Comparison of ENCODE assay signal across 20 mouse cellular contexts in genomic region chrX:143520195-143520594, GRCm38 (mm10). TPM values are rescaled to one million over a fixed set of nuclear protein-coding genes. Genes with fewer than 3 reads are reported as not detected.
DNase-seq lines count a peak whose midpoint lies in the region; ATAC-seq lines count a peak whose summit lies in the region.
"Had no signal": no experiment of that assay in that cellular context is flagged by ENCODE, and none has a peak within 500 bp of the region (broad histone marks: within the 10 kb centered on the region; RNA-seq: fewer than 3 reads in every experiment).

No protein-coding gene starts in this region.

- no peaks in the 10 kb centered on the region for H3K9me3 ChIP-seq in forebrain, embryonic 14.5 days (replicated peaks; ENCODE audit: control insufficient read depth, low read length)
- H3K9me3 ChIP-seq in midbrain, embryonic 15.5 days, result no peaks in the 10 kb centered on the region
- H3K9me3 ChIP-seq: embryonic facial prominence, embryonic 12.5 days; heart, embryonic 10.5 days; megakaryocyte, embryonic 14.5 days; neural tube, embryonic 12.5 days; stomach, embryonic 15.5 days had no signal

- peak; percentile 57; the same call in 1 of the 2 replicates for ATAC-seq in frontal cortex, adult (ENCODE audit: low TSS enrichment)
- peak; percentile 35; the same call in 1 of the 2 replicates for ATAC-seq in forebrain, embryonic 14.5 days
- ATAC-seq in midbrain, embryonic 15.5 days (replicated peaks), result peak; percentile 66
- ATAC-seq: intestine, embryonic 16.5 days; Patski had no signal

- intact Hi-C loops in heart, postnatal 25 days (cut with DNase I), result no loop called here

- DNase-seq in frontal cortex, postnatal 36 days (ENCODE audit: low spot score in 2 of 2), result no peak
- DNase-seq in 3134 (ENCODE audit: extremely low read depth, insufficient read length, low spot score), result peak; percentile 17
- peak; percentile 20 for DNase-seq in forebrain, embryonic 14.5 days (ENCODE audit: low spot score)
- DNase-seq in natural killer cell, adult 2 months (ENCODE audit: low spot score in 2 of 2), result no peak
- DNase-seq in heart, postnatal 25 days (ENCODE audit: low spot score), result no peak
- DNase-seq in layer of hippocampus, postnatal 10 days (ENCODE audit: low spot score in 2 of 2), result no peak
- DNase-seq: gastrocnemius, postnatal 25 days; heart, postnatal 14 days; lung, embryonic 14.5 days; spleen, adult 18-20 months had no signal

- H3K9ac ChIP-seq in forebrain, embryonic 14.5 days (ENCODE audit: low read length), result no peak overlapping the region
- H3K9ac ChIP-seq in midbrain, embryonic 15.5 days, result no peak overlapping the region
- H3K9ac ChIP-seq: embryonic facial prominence, embryonic 12.5 days; lung, embryonic 14.5 days; neural tube, embryonic 12.5 days; stomach, embryonic 15.5 days had no signal

- H3K27ac ChIP-seq in forebrain, embryonic 14.5 days (ENCODE audit: low read depth, low read length), result no peak overlapping the region
- 0 out of 2 replicates have a peak overlapping the region, but pooled peaks have one; percentile 15 for H3K27ac ChIP-seq in midbrain, embryonic 15.5 days
- H3K27ac ChIP-seq: embryonic facial prominence, embryonic 12.5 days; heart, embryonic 10.5 days; neural tube, embryonic 12.5 days; stomach, embryonic 15.5 days had no signal

- H3K4me3 ChIP-seq in forebrain, embryonic 14.5 days (ENCODE audit: low read depth, low read length), result 0 out of 2 replicates have a peak overlapping the region, but pooled peaks have one; percentile 37
- H3K4me3 ChIP-seq in midbrain, embryonic 15.5 days, result no peak overlapping the region
- H3K4me3 ChIP-seq: embryonic facial prominence, embryonic 12.5 days; heart, embryonic 10.5 days; megakaryocyte, embryonic 14.5 days; neural tube, embryonic 12.5 days; stomach, embryonic 15.5 days had no signal

- H3K4me1 ChIP-seq in forebrain, embryonic 14.5 days (ENCODE audit: control insufficient read depth, insufficient read depth, low read length), result peaks cover 2% of the 10 kb centered on the region; the same call in 1 of the 2 replicates
- peaks cover 6% of the 10 kb centered on the region; the same call in 1 of the 2 replicates for H3K4me1 ChIP-seq in midbrain, embryonic 15.5 days
- H3K4me1 ChIP-seq: embryonic facial prominence, embryonic 12.5 days; heart, embryonic 10.5 days; neural tube, embryonic 12.5 days; stomach, embryonic 15.5 days had no signal

- H3K27me3 ChIP-seq in forebrain, embryonic 14.5 days (replicated peaks; ENCODE audit: control insufficient read depth, insufficient read depth, low read length), result no peaks in the 10 kb centered on the region
- no peaks in the 10 kb centered on the region for H3K27me3 ChIP-seq in midbrain, embryonic 15.5 days (replicated peaks)
- H3K27me3 ChIP-seq: neural tube, embryonic 12.5 days had no signal

- H3K4me2 ChIP-seq in forebrain, embryonic 14.5 days (ENCODE audit: low read length), result peak overlapping the region; percentile 55
- H3K4me2 ChIP-seq in midbrain, embryonic 15.5 days, result peak overlapping the region; percentile 49
- H3K4me2 ChIP-seq: liver, embryonic 11.5 days; lung, embryonic 14.5 days; stomach, embryonic 15.5 days had no signal

- WGBS in forebrain, embryonic 14.5 days, result 35% methylated on average over 1 of the region's 1 CpGs
- 60% methylated on average over 1 of the region's 1 CpGs for WGBS in midbrain, embryonic 15.5 days

- H3K36me3 ChIP-seq in forebrain, embryonic 14.5 days (ENCODE audit: control insufficient read depth, insufficient read depth, low read length), result no peaks in the 10 kb centered on the region
- no peaks in the 10 kb centered on the region for H3K36me3 ChIP-seq in midbrain, embryonic 15.5 days (replicated peaks)
- H3K36me3 ChIP-seq: embryonic facial prominence, embryonic 12.5 days; heart, embryonic 10.5 days; neural tube, embryonic 12.5 days; stomach, embryonic 15.5 days had no signal

RNA-seq across cellular contexts. Expression of gene Pak3, which starts 1.8 kb away (rescaled TPM):
- 146 and 186 TPM in 2 replicates for polyA plus RNA-seq in forebrain, embryonic 14.5 days (2014; fragmentation: Nextera tagmentation; extraction: Ambion mirVana)
- polyA plus RNA-seq in midbrain, embryonic 15.5 days (2015; fragmentation: Nextera tagmentation; extraction: Ambion mirVana), result 237 and 255 TPM in 2 replicates
- under 1 TPM; 0.18 to 0.34 TPM for total RNA-seq in heart, postnatal 25 days (2021)
- total RNA-seq in layer of hippocampus, postnatal 10 days (2021), result 100 to 1,000 TPM; 163 to 180 TPM

Comparison
In these comparisons a context has a peak if more than half of its experiments do, and no peak if none do; other contexts are left out.
1. DNase-seq: peak in 3134 (single experiment) and forebrain, embryonic 14.5 days (single experiment); none in frontal cortex, postnatal 36 days (0 of 2), natural killer cell, adult 2 months (0 of 2), heart, postnatal 25 days (single experiment) and layer of hippocampus, postnatal 10 days (0 of 2).
2. RNA of gene Pak3, which starts 1.8 kb away (total RNA-seq): 163 to 180 TPM in layer of hippocampus, postnatal 10 days; 0.18 to 0.34 TPM in heart, postnatal 25 days; every median in the first group is over 100 times any median in the second.
3. Peak in every context shown above with its lines, with median percentiles within 50 percentile points of each other: ATAC-seq.